Mouse (Mus musculus) cortical plate, adult 2 months (tissue): ENCODE results near the gene Atp1b2.

Experiments
- CTCF ChIP-seq: fragments of 200-500 bp; IDR thresholded peaks from 2 replicates; pipeline ENCODE4 v1.5.1; 2011; ENCODE audit warnings: mild to moderate bottlenecking, control low read depth, low read length; ENCODE audit not compliant: insufficient read depth; ENCODE audit errors: extremely low read depth
- POLR2A ChIP-seq: fragments of 200-500 bp; IDR thresholded peaks from 2 replicates; pipeline ENCODE4 v1.6.1; 2011; ENCODE audit warnings: mild to moderate bottlenecking, low read length, control low read depth; ENCODE audit not compliant: insufficient read depth; ENCODE audit errors: extremely low read depth

GRCm38 (mm10) chr11:69592799-69593198 lies 12.9 kb downstream of the Atp1b2 start:
- TF ChIP-seq POLR2A (no peak), CTCF (no peak)
